Mouse (Mus musculus) erythroblast, embryonic 14.5 days (primary cell): Measurements from ENCODE around the gene Tcf20.

ENCODE experiments used
- GATA1 ChIP-seq: IDR thresholded peaks from 2 replicates; pipeline ENCODE4 v1.6.1; 2012; ENCODE audit warnings: low read length, inconsistent platforms, mixed read lengths
- TAL1 ChIP-seq: IDR thresholded peaks from 3 replicates; pipeline ENCODE4 v1.6.1; 2012; ENCODE audit warnings: low read length, inconsistent platforms, mixed read lengths

- TF ChIP-seq TAL1 (no peak), GATA1 (no peak)
These were observed 87.3 kb downstream of the Tcf20 start for GRCm38 (mm10) chr15:82900331-82900730.
